Comparison of ENCODE assay signal across 17 mouse cellular contexts in the genomic region with DNA sequence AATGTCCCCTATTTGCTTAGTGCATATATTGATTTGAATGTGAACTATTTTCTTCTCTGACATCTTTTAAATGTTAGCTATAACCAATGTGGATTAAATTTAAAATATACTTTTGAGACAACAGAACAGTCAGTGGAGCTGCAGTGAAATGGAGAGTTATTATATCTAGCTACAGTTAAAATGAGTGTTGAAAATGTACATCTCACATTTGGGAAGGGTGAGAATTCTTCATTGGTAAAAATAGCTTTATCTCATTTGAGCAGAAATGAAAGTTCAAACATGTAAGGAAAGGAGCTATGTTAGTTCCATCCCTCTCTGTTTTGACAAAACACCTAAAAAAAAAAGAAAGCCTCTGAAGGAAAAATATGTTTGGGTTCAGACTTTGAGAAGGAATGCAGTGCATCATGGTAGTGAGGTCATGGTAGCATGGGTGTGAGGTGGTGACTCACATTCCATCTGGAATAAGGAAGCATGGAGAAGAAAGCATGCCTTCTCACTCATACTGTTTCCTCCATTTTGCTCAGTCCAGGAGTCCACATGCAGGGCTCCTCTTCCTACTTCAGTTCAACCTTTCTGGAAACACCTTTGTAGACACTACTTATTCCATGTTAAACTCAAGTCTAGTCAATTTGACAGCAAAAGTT.
"Had no signal": no experiment of that assay in that cellular context is flagged by ENCODE, and none has a peak within 500 bp of the region (broad histone marks: within the 10 kb centered on the region; RNA-seq: fewer than 3 reads in every experiment).

No protein-coding gene starts in this region.

- DNase-seq: kidney, adult 2 months; kidney, postnatal 14 days; lung, adult 2 months; lung, postnatal 36 days; thymus, adult 18-20 months; thymus, postnatal 14 days had no signal

- H3K4me2 ChIP-seq: kidney, embryonic 15.5 days; liver, embryonic 11.5 days; liver, embryonic 15.5 days; midbrain, embryonic 11.5 days; midbrain, embryonic 15.5 days; neural tube, embryonic 12.5 days had no signal

- H3K36me3 ChIP-seq: kidney, embryonic 15.5 days; limb, embryonic 10.5 days; liver, embryonic 15.5 days; midbrain, embryonic 15.5 days; neural tube, embryonic 12.5 days had no signal

- H3K27me3 ChIP-seq: kidney, embryonic 15.5 days; liver, embryonic 15.5 days; megakaryocyte, embryonic 14.5 days; midbrain, embryonic 15.5 days; neural tube, embryonic 12.5 days had no signal

- ATAC-seq: intestine, embryonic 16.5 days; lung, postnatal 0 days; midbrain, embryonic 15.5 days had no signal

- H3K4me3 ChIP-seq: kidney, embryonic 15.5 days; limb, embryonic 10.5 days; liver, embryonic 15.5 days; megakaryocyte, embryonic 14.5 days; midbrain, embryonic 15.5 days; neural tube, embryonic 12.5 days had no signal

- H3K9ac ChIP-seq: kidney, embryonic 15.5 days; liver, embryonic 15.5 days; midbrain, embryonic 15.5 days; neural tube, embryonic 12.5 days had no signal

- H3K9me3 ChIP-seq: kidney, embryonic 15.5 days; limb, embryonic 10.5 days; liver, embryonic 15.5 days; midbrain, embryonic 15.5 days; neural tube, embryonic 12.5 days had no signal

- H3K27ac ChIP-seq: kidney, embryonic 15.5 days; limb, embryonic 10.5 days; liver, embryonic 15.5 days; midbrain, embryonic 15.5 days; neural tube, embryonic 12.5 days; stomach, postnatal 0 days had no signal

- H3K4me1 ChIP-seq: kidney, embryonic 15.5 days; limb, embryonic 10.5 days; liver, embryonic 15.5 days; megakaryocyte, embryonic 14.5 days; midbrain, embryonic 15.5 days; neural tube, embryonic 12.5 days had no signal
